Comparison of ENCODE assay signal across 25 mouse cellular contexts in genomic region chr17:50512841-50513240, GRCm38 (mm10). TPM values are rescaled to one million over a fixed set of nuclear protein-coding genes. Genes with fewer than 3 reads are reported as not detected.
DNase-seq lines count a peak whose midpoint lies in the region; ATAC-seq and TF ChIP-seq lines count a peak whose summit lies in the region.
"Had no signal": no experiment of that assay in that cellular context is flagged by ENCODE, and none has a peak within 500 bp of the region (broad histone marks: within the 10 kb centered on the region; RNA-seq: fewer than 3 reads in every experiment).

No protein-coding gene starts in this region.

- H3K4me3 ChIP-seq in spleen, adult 2 months (ENCODE audit: extremely low read depth, insufficient read depth, insufficient read length) = peak overlapping the region; percentile 28; the same call in 1 of the 2 replicates
- H3K4me3 ChIP-seq in MEL (ENCODE audit: control insufficient read depth in 1 of 2, insufficient read depth in 1 of 2, low read depth in 2 of 2, low read length in 2 of 2) (peak overlapping the region in 1 of 2 experiments; percentile 99; a peak in 1 of 4 replicates), macrophage (ENCODE audit: inconsistent target) (peak overlapping the region; percentile 14; the same call in 1 of the 2 replicates)
- H3K4me3 ChIP-seq: embryonic facial prominence, embryonic 13.5 days; erythroblast, embryonic 14.5 days; forebrain, embryonic 13.5 days; hindbrain, embryonic 12.5 days; limb, embryonic 15.5 days; liver, embryonic 15.5 days; midbrain, embryonic 12.5 days; neural tube, embryonic 13.5 days had no signal

- no peak overlapping the region; the same call in 1 of the 2 replicates for H3K27ac ChIP-seq in spleen, adult 2 months (ENCODE audit: insufficient read depth, low read length)
- H3K27ac ChIP-seq in MEL (ENCODE audit: control insufficient read depth, low read depth, low read length) (no peak overlapping the region), macrophage (peak overlapping the region; percentile 40)
- H3K27ac ChIP-seq: embryonic facial prominence, embryonic 13.5 days; forebrain, embryonic 13.5 days; hindbrain, embryonic 12.5 days; kidney, postnatal 0 days; limb, embryonic 15.5 days; liver, embryonic 15.5 days; midbrain, embryonic 12.5 days; neural tube, embryonic 13.5 days had no signal

- 41% methylated on average over 7 of the region's 7 CpGs for WGBS in spleen, adult 2 months
- 41% methylated on average over 7 of the region's 7 CpGs for WGBS in macrophage (ENCODE audit: missing documents)

- no peaks in the 10 kb centered on the region for H3K27me3 ChIP-seq in spleen, adult 2 months (ENCODE audit: control insufficient read depth, insufficient read depth, low read length)
- H3K27me3 ChIP-seq in MEL (ENCODE audit: control insufficient read depth in 1 of 2, insufficient read depth in 2 of 2, low read length in 2 of 2) = no peaks in the 10 kb centered on the region
- H3K27me3 ChIP-seq: forebrain, embryonic 13.5 days; hindbrain, embryonic 12.5 days; limb, embryonic 15.5 days; neural tube, embryonic 13.5 days had no signal

- no peak for TF ChIP-seq EP300 in MEL (IDR thresholded peaks at IDR 0.05; ENCODE audit: low read depth in 1 of 2, low read length in 2 of 2)

- no peak for TF ChIP-seq POLR2A in spleen, adult 2 months (IDR thresholded peaks at IDR 0.05; ENCODE audit: low read depth, low read length)
- TF ChIP-seq POLR2A in MEL (IDR thresholded peaks at IDR 0.05; ENCODE audit: control insufficient read depth in 1 of 2, insufficient read depth in 1 of 2, low read depth in 1 of 2, low read length in 2 of 2, poor library complexity in 1 of 2) = no peak

- H3K36me3 ChIP-seq in spleen, adult 2 months (ENCODE audit: control insufficient read depth, insufficient read depth, low read length) = no peaks in the 10 kb centered on the region
- H3K36me3 ChIP-seq in MEL (ENCODE audit: control insufficient read depth in 1 of 2, insufficient read depth in 2 of 2, low read length in 2 of 2) = peaks cover 16 to 48% of the 10 kb centered on the region in 2 experiments
- no peaks in the 10 kb centered on the region for H3K36me3 ChIP-seq in macrophage (ENCODE audit: inconsistent target)
- H3K36me3 ChIP-seq: embryonic facial prominence, embryonic 13.5 days; G1E; hindbrain, embryonic 12.5 days; limb, embryonic 15.5 days; liver, embryonic 15.5 days; midbrain, embryonic 12.5 days; neural tube, embryonic 13.5 days had no signal

- no peak for ATAC-seq in monocyte, adult 5-6 weeks (replicated peaks; ENCODE audit: insufficient number of reproducible peaks, low FRiP score, low TSS enrichment, poor library complexity, severe bottlenecking)
- ATAC-seq in granulocyte monocyte progenitor cell, adult 5-6 weeks (replicated peaks; ENCODE audit: poor library complexity, severe bottlenecking) = no peak
- ATAC-seq: forebrain, embryonic 13.5 days had no signal

- peaks cover 81% of the 10 kb centered on the region for H3K79me2 ChIP-seq in MEL (ENCODE audit: control insufficient read depth, insufficient read depth, low read length, poor library complexity)
- H3K79me2 ChIP-seq in macrophage (ENCODE audit: inconsistent target) = peaks cover 82% of the 10 kb centered on the region

- peak overlapping the region; percentile 29; the same call in 1 of the 2 replicates for H3K9ac ChIP-seq in MEL (ENCODE audit: control insufficient read depth, low read depth, low read length, poor library complexity, severe bottlenecking)
- H3K9ac ChIP-seq: embryonic facial prominence, embryonic 13.5 days; forebrain, embryonic 13.5 days; hindbrain, embryonic 12.5 days; limb, embryonic 15.5 days; liver, embryonic 15.5 days; midbrain, embryonic 12.5 days; neural tube, embryonic 13.5 days had no signal

- H3K9me3 ChIP-seq in MEL (replicated peaks; ENCODE audit: insufficient read depth, low read length) = no peaks in the 10 kb centered on the region
- H3K9me3 ChIP-seq: embryonic facial prominence, embryonic 13.5 days; forebrain, embryonic 13.5 days; hindbrain, embryonic 12.5 days; limb, embryonic 15.5 days; liver, embryonic 15.5 days; midbrain, embryonic 12.5 days; neural tube, embryonic 13.5 days had no signal

- DNase-seq in spleen, adult 2 months (ENCODE audit: low read depth in 1 of 2, low spot score in 2 of 2) = no peak
- DNase-seq in spleen, postnatal 36 days (ENCODE audit: low spot score in 2 of 2) = no peak
- DNase-seq in MEL (ENCODE audit: low read depth, low spot score) = no peak
- no peak for DNase-seq in kidney, adult 18-20 months
- DNase-seq: cerebellum, adult 2 months; cerebellum, postnatal 25 days; embryo, embryonic 11 days; heart, adult 18-20 months; kidney, adult 2 months; left cerebral cortex, postnatal 4 days; lung, postnatal 4 days; thymus, postnatal 25 days had no signal

- H3K4me1 ChIP-seq in spleen, adult 2 months (ENCODE audit: control insufficient read depth, insufficient read depth, insufficient read length) = peaks cover 24% of the 10 kb centered on the region
- H3K4me1 ChIP-seq in MEL (ENCODE audit: control insufficient read depth in 1 of 2, insufficient read depth in 2 of 2, low read length in 2 of 2) = peaks cover 26 to 35% of the 10 kb centered on the region in 2 experiments

- no peak for TF ChIP-seq RAD21 in MEL (IDR thresholded peaks at IDR 0.05; ENCODE audit: low read depth, low read length)

- no peak for TF ChIP-seq CTCF in spleen, adult 2 months (IDR thresholded peaks at IDR 0.05; ENCODE audit: extremely low read depth, insufficient read depth, insufficient read length, insufficient replicate concordance)
- no peak for TF ChIP-seq CTCF in MEL (IDR thresholded peaks at IDR 0.05 in 2 of 3, conservative IDR thresholded peaks at IDR 0.05 in 1 of 3; ENCODE audit: control insufficient read depth in 1 of 3, insufficient read depth in 1 of 3, low read depth in 2 of 3, low read length in 3 of 3, poor library complexity in 1 of 3, severe bottlenecking in 1 of 3)

TF ChIP-seq in MEL, 35 proteins besides CTCF, POLR2A, EP300 and RAD21:
- no peak for TF ChIP-seq BHLHE40 (IDR thresholded peaks at IDR 0.05; ENCODE audit: borderline replicate concordance, low read depth, low read length)
- no peak for TF ChIP-seq SIN3A (IDR thresholded peaks at IDR 0.05; ENCODE audit: low read length)
- no peak for TF ChIP-seq JUND (IDR thresholded peaks at IDR 0.05; ENCODE audit: low read depth, low read length)
- TF ChIP-seq NELFE (IDR thresholded peaks at IDR 0.05; ENCODE audit: low read depth, low read length) = no peak
- no peak for TF ChIP-seq ELF1 (IDR thresholded peaks at IDR 0.05; ENCODE audit: low read depth, low read length)
- TF ChIP-seq CHD1 (IDR thresholded peaks at IDR 0.05; ENCODE audit: low read depth, low read length) = no peak
- no peak for TF ChIP-seq USF1 (IDR thresholded peaks at IDR 0.05; ENCODE audit: low read depth, low read length)
- no peak for TF ChIP-seq MAFK (IDR thresholded peaks at IDR 0.05; ENCODE audit: borderline replicate concordance, low read depth, low read length)
- TF ChIP-seq NRF1 (IDR thresholded peaks at IDR 0.05; ENCODE audit: insufficient read depth, low read depth, low read length, poor library complexity, severe bottlenecking) = no peak
- TF ChIP-seq TBP (IDR thresholded peaks at IDR 0.05; ENCODE audit: low read depth, low read length) = no peak
- no peak for TF ChIP-seq MXI1 (IDR thresholded peaks at IDR 0.05; ENCODE audit: low read depth, low read length)

RNA-seq across cellular contexts. Expression of gene Plcl2, which starts 3.6 kb away (rescaled TPM):
- polyA plus RNA-seq in spleen, adult 2 months (2012; rRNA removed) = 11.5 and 12.6 TPM in 2 replicates
- total RNA-seq in MEL (2012; rRNA removed) = 56.0 and 83.7 TPM in 2 replicates
- 10 to 100 TPM in 1 of 2 experiments, not detected in 1; 23.6 TPM for polyA plus RNA-seq in MEL (2012; ENCODE audit: insufficient read depth in 1 of 2, insufficient read length in 2 of 2, low read depth in 1 of 2, low replicate concordance in 2 of 2, missing spikeins in 1 of 2)
- 100 to 1,000 TPM; 151 to 508 (median 239) TPM for total RNA-seq in macrophage (2018; cell fraction: chromatin; rRNA removed)
- total RNA-seq in macrophage (2018; cell fraction: cytosol; rRNA removed) = 10 to 100 TPM; 48.8 to 87.2 (median 65.6) TPM
- total RNA-seq in macrophage (2018; cell fraction: nucleus; rRNA removed) = 100 to 1,000 TPM in 25 of 26 experiments, 10 to 100 TPM in 1; 92.1 to 348 (median 202) TPM
- polyA plus RNA-seq in macrophage (2018) = 22.4 to 54.9 TPM (median 47.7 TPM) in 3 replicates
- 49.4 to 60.9 TPM (median 59.0 TPM) in 3 replicates for total RNA-seq in monocyte, adult 5-6 weeks (2017)
- total RNA-seq in granulocyte monocyte progenitor cell, adult 5-6 weeks (2014; fragmentation: Nextera tagmentation) = 29.8 and 40.1 TPM in 2 replicates
- total RNA-seq in granulocyte monocyte progenitor cell, adult 5-6 weeks (2017) = 22.9 and 31.1 TPM in 2 replicates
- polyA plus RNA-seq: G1E had no signal
